Mouse (Mus musculus) liver, adult 2 months (tissue): ENCODE measurements around the gene Agrp.

ENCODE experiments used
- CTCF ChIP-seq: fragments of 200-500 bp; IDR thresholded peaks from 2 replicates; pipeline ENCODE4 v1.5.1; 2011; ENCODE audit warnings: low read depth, low read length, control low read depth
- POLR2A ChIP-seq: fragments of 200-500 bp; IDR thresholded peaks from 2 replicates; pipeline ENCODE4 v1.6.1; 2011; ENCODE audit warnings: low read length, control low read depth; ENCODE audit not compliant: insufficient read depth; ENCODE audit errors: extremely low read depth

- TF ChIP-seq CTCF (no peak), POLR2A (no peak)
Observed at GRCm38 (mm10) chr8:105615942-105616341, 21.3 kb downstream of the Agrp start.
